Mouse (Mus musculus) thymus, postnatal 25 days (tissue): ENCODE measurements around the gene Lgr6.

Experiments
- DNase-seq: peaks from one replicate; pipeline ENCODE4 v3.0.0; 2022

Gene Lgr6

DNA sequence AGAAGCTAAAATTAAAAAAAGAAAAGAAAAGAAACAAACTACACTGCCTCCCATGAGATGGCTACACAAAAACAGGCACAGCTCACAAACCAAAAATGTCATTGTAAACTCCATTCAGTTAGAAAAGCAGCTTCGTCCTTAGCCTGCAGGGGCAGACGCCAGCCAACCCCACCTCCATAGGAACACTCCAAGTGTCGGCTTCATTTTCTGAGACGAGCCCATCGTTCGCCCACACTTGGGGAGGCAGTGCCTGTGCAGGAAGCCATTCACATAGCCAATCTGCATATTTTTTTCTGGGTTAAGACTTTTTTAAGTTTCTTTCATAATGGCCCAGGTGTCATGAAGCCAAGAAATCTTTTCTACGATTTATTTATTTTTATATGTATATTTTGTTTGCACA lies 157.5 kb downstream of the Lgr6 start:
- DNase-seq = no peak

DNA sequence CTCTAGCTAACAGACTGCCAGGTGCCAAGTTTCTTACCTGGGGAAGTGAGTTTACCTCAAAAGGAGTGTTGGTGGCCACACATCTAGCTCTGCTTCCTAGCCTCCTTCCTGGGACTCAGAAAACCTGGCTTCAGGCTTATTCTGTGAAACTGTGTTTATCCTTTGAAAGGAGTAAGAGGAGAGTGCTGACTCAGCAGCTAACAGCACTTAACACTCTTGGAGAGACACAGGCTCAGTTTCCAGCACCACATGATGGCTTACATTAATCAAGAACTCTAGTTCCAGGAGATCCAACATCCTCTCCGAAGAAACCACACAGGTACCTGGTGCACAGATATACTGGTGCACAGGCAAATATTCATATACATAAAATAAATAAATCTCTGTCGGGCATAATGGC lies 162.2 kb downstream of the Lgr6 start:
- DNase-seq = no peak

- DNase-seq = no peak
Observed at GRCm38 (mm10) chr1:134940863-134941262, 164.2 kb downstream of the Lgr6 start.

GRCm38 (mm10) chr1:134938233-134938632 lies 166.8 kb downstream of the Lgr6 start:
- DNase-seq = no peak

GRCm38 (mm10) chr1:134936335-134936734 lies 168.7 kb downstream of the Lgr6 start:
- DNase-seq = no peak
